ENCODE assay signal across 20 mouse cellular contexts in the genomic region with DNA sequence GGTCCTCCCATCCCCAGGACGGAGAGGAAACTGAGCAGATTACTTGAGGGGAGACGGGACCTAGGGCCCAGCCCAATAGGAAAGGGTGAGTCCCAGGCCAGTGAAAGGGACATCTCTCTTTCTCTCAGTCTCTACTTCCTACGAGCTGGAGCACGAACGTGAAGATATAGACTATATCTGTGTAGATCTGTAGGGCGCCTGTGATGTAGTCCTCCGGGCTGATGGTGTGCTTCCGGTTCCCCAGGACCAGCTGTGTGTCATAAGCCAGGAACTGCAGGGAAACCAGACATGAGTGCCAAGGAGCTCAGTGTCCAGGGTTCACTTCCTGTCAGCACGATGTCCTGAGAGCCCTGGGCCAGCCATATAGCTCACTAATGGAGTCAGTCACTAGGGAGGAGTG. TPM values are rescaled to one million over a fixed set of nuclear protein-coding genes. Genes with fewer than 3 reads are reported as not detected.
A peak's percentile ranks its signal among the peaks of the same experiment; 100 is the strongest.
DNase-seq lines count a peak whose midpoint lies in the region; ATAC-seq and TF ChIP-seq lines count a peak whose summit lies in the region.
"Had no signal": no experiment of that assay in that cellular context is flagged by ENCODE, and none has a peak within 500 bp of the region (broad histone marks: within the 10 kb centered on the region; RNA-seq: fewer than 3 reads in every experiment).

No protein-coding gene starts in this region.

- intact Hi-C loops in heart, postnatal 25 days (cut with DNase I) = loop anchor here (5.0 kb wide), 1 partner anchor 163 kb away; no protein-coding TSS in a partner anchor

- H3K4me3 ChIP-seq in kidney, adult 2 months (ENCODE audit: insufficient read depth, low read depth, low read length) = no peak overlapping the region
- no peak overlapping the region for H3K4me3 ChIP-seq in brown adipose tissue, adult 24 weeks (ENCODE audit: insufficient read depth, low read depth, low read length)
- no peak overlapping the region for H3K4me3 ChIP-seq in liver, embryonic 15.5 days (replicated peaks)
- H3K4me3 ChIP-seq in hindbrain, embryonic 10.5 days = no peak overlapping the region
- H3K4me3 ChIP-seq: midbrain, embryonic 15.5 days had no signal

- no peak for ATAC-seq in liver, embryonic 15.5 days (ENCODE audit: insufficient read depth)
- ATAC-seq: forebrain, postnatal 0 days; midbrain, embryonic 15.5 days had no signal

- H3K4me2 ChIP-seq in liver, embryonic 15.5 days = no peak overlapping the region
- H3K4me2 ChIP-seq: hindbrain, embryonic 14.5 days; lung, embryonic 14.5 days; midbrain, embryonic 15.5 days had no signal

- no peaks in the 10 kb centered on the region for H3K36me3 ChIP-seq in kidney, adult 2 months (ENCODE audit: control insufficient read depth, insufficient read depth, low read length)
- peaks cover 59% of the 10 kb centered on the region for H3K36me3 ChIP-seq in liver, embryonic 15.5 days (replicated peaks)
- H3K36me3 ChIP-seq in hindbrain, embryonic 10.5 days = peaks cover 51% of the 10 kb centered on the region

- no peaks in the 10 kb centered on the region for H3K9me3 ChIP-seq in liver, embryonic 15.5 days (replicated peaks)
- H3K9me3 ChIP-seq in hindbrain, embryonic 10.5 days = no peaks in the 10 kb centered on the region
- H3K9me3 ChIP-seq: midbrain, embryonic 15.5 days had no signal

- TF ChIP-seq POLR2A in kidney, adult 2 months (IDR thresholded peaks at IDR 0.05; ENCODE audit: low read depth, low read length) = no peak

- DNase-seq in heart, adult 11 months = peak; percentile 92
- DNase-seq in heart, postnatal 25 days (ENCODE audit: low spot score) = no peak
- peak; percentile 30 for DNase-seq in kidney, adult 2 months
- DNase-seq in kidney, adult 11 months = no peak
- DNase-seq in hindbrain, embryonic 10.5 days (ENCODE audit: low spot score) = no peak
- DNase-seq: cerebellum, postnatal 14 days; forebrain, postnatal 0 days; kidney, adult 18-20 months; kidney, postnatal 36 days; lung, embryonic 14.5 days; right cerebral cortex, postnatal 25 days; thymus, adult 18-20 months had no signal

- no peaks in the 10 kb centered on the region; the same call in 1 of the 2 replicates for H3K4me1 ChIP-seq in kidney, adult 2 months (ENCODE audit: control insufficient read depth, insufficient read depth, low read length)
- peaks cover 19% of the 10 kb centered on the region for H3K4me1 ChIP-seq in brown adipose tissue, adult 24 weeks (ENCODE audit: control insufficient read depth, insufficient read depth, insufficient read length, low read length)
- peaks cover 54% of the 10 kb centered on the region for H3K4me1 ChIP-seq in liver, embryonic 15.5 days (replicated peaks)
- H3K4me1 ChIP-seq in hindbrain, embryonic 10.5 days (replicated peaks) = peaks cover 16% of the 10 kb centered on the region

- H3K9ac ChIP-seq in liver, embryonic 15.5 days = no peak overlapping the region
- H3K9ac ChIP-seq: forebrain, postnatal 0 days; hindbrain, embryonic 14.5 days; lung, embryonic 14.5 days; midbrain, embryonic 15.5 days had no signal

- no peak for TF ChIP-seq CTCF in kidney, adult 2 months (conservative IDR thresholded peaks at IDR 0.05; ENCODE audit: insufficient read depth, insufficient read length, low read depth, low read length)

- no peak overlapping the region for H3K27ac ChIP-seq in kidney, adult 2 months (ENCODE audit: insufficient read depth, low read depth, low read length)
- H3K27ac ChIP-seq in brown adipose tissue, adult 24 weeks (replicated peaks; ENCODE audit: low read depth, low read length) = peak overlapping the region; percentile 44
- 0 out of 2 replicates have a peak overlapping the region, but pooled peaks have one; percentile 33 for H3K27ac ChIP-seq in liver, embryonic 15.5 days (replicated peaks)
- no peak overlapping the region for H3K27ac ChIP-seq in hindbrain, embryonic 10.5 days
- H3K27ac ChIP-seq: hindbrain, embryonic 14.5 days; midbrain, embryonic 15.5 days had no signal

- H3K27me3 ChIP-seq in kidney, adult 2 months (replicated peaks; ENCODE audit: control insufficient read depth, insufficient read depth, low read length) = no peaks in the 10 kb centered on the region
- H3K27me3 ChIP-seq in liver, embryonic 15.5 days = no peaks in the 10 kb centered on the region
- H3K27me3 ChIP-seq in hindbrain, embryonic 10.5 days (ENCODE audit: insufficient read depth, poor library complexity, severe bottlenecking) = no peaks in the 10 kb centered on the region
- H3K27me3 ChIP-seq: midbrain, embryonic 15.5 days had no signal

- WGBS in kidney, adult 2 months = 70% methylated on average over 9 of the region's 9 CpGs
- 78% methylated on average over 9 of the region's 9 CpGs for WGBS in liver, embryonic 15.5 days (ENCODE audit: insufficient replicate concordance)
- 90% methylated on average over 9 of the region's 9 CpGs for WGBS in hindbrain, embryonic 10.5 days

RNA-seq across cellular contexts. Expression of a gene that starts 4.5 kb away (rescaled TPM):
- 100 to 1,000 TPM; 160 to 161 TPM for total RNA-seq in heart, postnatal 25 days (2021)
- polyA plus RNA-seq in kidney, adult 2 months (2012; rRNA removed) = 139 and 165 TPM in 2 replicates
- polyA plus RNA-seq in brown adipose tissue, adult 24 weeks (2012; ENCODE audit: insufficient read depth, insufficient read length, missing spikeins) = 117 and 146 TPM in 2 replicates
- 32.0 and 34.7 TPM in 2 replicates for polyA plus RNA-seq in liver, embryonic 15.5 days (2015; fragmentation: Nextera tagmentation; extraction: Ambion mirVana)
- polyA plus RNA-seq in hindbrain, embryonic 10.5 days (2016; fragmentation: Nextera tagmentation; extraction: Ambion mirVana) = 111 and 120 TPM in 2 replicates

RNA-seq across cellular contexts. Expression of a gene that starts 4.7 kb away (rescaled TPM):
- total RNA-seq in heart, postnatal 25 days (2021) = 10 to 100 TPM; 87.5 to 94.8 TPM
- polyA plus RNA-seq in kidney, adult 2 months (2012; rRNA removed) = 212 and 217 TPM in 2 replicates
- 66.7 and 77.7 TPM in 2 replicates for polyA plus RNA-seq in brown adipose tissue, adult 24 weeks (2012; ENCODE audit: insufficient read depth, insufficient read length, missing spikeins)
- 93.1 and 113 TPM in 2 replicates for polyA plus RNA-seq in liver, embryonic 15.5 days (2015; fragmentation: Nextera tagmentation; extraction: Ambion mirVana)
- polyA plus RNA-seq in hindbrain, embryonic 10.5 days (2016; fragmentation: Nextera tagmentation; extraction: Ambion mirVana) = 238 and 248 TPM in 2 replicates

RNA-seq across cellular contexts. Expression of a gene that starts 10.9 kb away (rescaled TPM):
- not detected for total RNA-seq in heart, postnatal 25 days (2021)
- polyA plus RNA-seq in kidney, adult 2 months (2012; rRNA removed) = 0.20 and 0.48 TPM in 2 replicates
- polyA plus RNA-seq in brown adipose tissue, adult 24 weeks (2012; ENCODE audit: insufficient read depth, insufficient read length, missing spikeins) = not detected in 2 replicates
- polyA plus RNA-seq in liver, embryonic 15.5 days (2015; fragmentation: Nextera tagmentation; extraction: Ambion mirVana) = 0.29 and 0.68 TPM in 2 replicates
- 0.15 and 0.24 TPM in 2 replicates for polyA plus RNA-seq in hindbrain, embryonic 10.5 days (2016; fragmentation: Nextera tagmentation; extraction: Ambion mirVana)
- total RNA-seq: adrenal gland, adult 18-20 months; forebrain, postnatal 0 days; gastrocnemius, adult 8-10 months; layer of hippocampus, postnatal 25 days; left cerebral cortex, postnatal 36 days had no signal
- polyA plus RNA-seq: forebrain, postnatal 0 days had no signal

RNA-seq across cellular contexts. Expression of a gene that starts 16.2 kb away (rescaled TPM):
- 10 to 100 TPM; 38.4 to 41.5 TPM for total RNA-seq in heart, postnatal 25 days (2021)
- 74.1 and 103 TPM in 2 replicates for polyA plus RNA-seq in kidney, adult 2 months (2012; rRNA removed)
- 34.6 and 41.7 TPM in 2 replicates for polyA plus RNA-seq in brown adipose tissue, adult 24 weeks (2012; ENCODE audit: insufficient read depth, insufficient read length, missing spikeins)
- 15.4 and 18.7 TPM in 2 replicates for polyA plus RNA-seq in liver, embryonic 15.5 days (2015; fragmentation: Nextera tagmentation; extraction: Ambion mirVana)
- polyA plus RNA-seq in hindbrain, embryonic 10.5 days (2016; fragmentation: Nextera tagmentation; extraction: Ambion mirVana) = 11.6 and 12.6 TPM in 2 replicates

RNA-seq across cellular contexts. Expression of a gene that starts 53.4 kb away (rescaled TPM):
- total RNA-seq in heart, postnatal 25 days (2021) = 100 to 1,000 TPM; 134 to 140 TPM
- 124 TPM in 2 replicates for polyA plus RNA-seq in kidney, adult 2 months (2012; rRNA removed)
- 131 and 169 TPM in 2 replicates for polyA plus RNA-seq in brown adipose tissue, adult 24 weeks (2012; ENCODE audit: insufficient read depth, insufficient read length, missing spikeins)
- 176 and 191 TPM in 2 replicates for polyA plus RNA-seq in liver, embryonic 15.5 days (2015; fragmentation: Nextera tagmentation; extraction: Ambion mirVana)
- polyA plus RNA-seq in hindbrain, embryonic 10.5 days (2016; fragmentation: Nextera tagmentation; extraction: Ambion mirVana) = 352 and 355 TPM in 2 replicates

Comparison
In these comparisons a context has a peak if more than half of its experiments do, and no peak if none do; other contexts are left out.
1. DNase-seq: peak in heart, adult 11 months (single experiment) and kidney, adult 2 months (single experiment); none in heart, postnatal 25 days (single experiment), kidney, adult 11 months (single experiment) and hindbrain, embryonic 10.5 days (single experiment).
2. H3K27ac ChIP-seq: peak in brown adipose tissue, adult 24 weeks (single experiment) and liver, embryonic 15.5 days (single experiment); none in kidney, adult 2 months (single experiment) and hindbrain, embryonic 10.5 days (single experiment).